Mouse (Mus musculus) 3134 (cell line): ENCODE measurements around the gene Aebp2.

Experiments used
- DNase-seq: peaks from one replicate; pipeline ENCODE4 v3.0.0-alpha.2; 2011; ENCODE audit warnings: low spot score; ENCODE audit not compliant: insufficient read length; ENCODE audit errors: extremely low read depth

The Aebp2 gene

DNA sequence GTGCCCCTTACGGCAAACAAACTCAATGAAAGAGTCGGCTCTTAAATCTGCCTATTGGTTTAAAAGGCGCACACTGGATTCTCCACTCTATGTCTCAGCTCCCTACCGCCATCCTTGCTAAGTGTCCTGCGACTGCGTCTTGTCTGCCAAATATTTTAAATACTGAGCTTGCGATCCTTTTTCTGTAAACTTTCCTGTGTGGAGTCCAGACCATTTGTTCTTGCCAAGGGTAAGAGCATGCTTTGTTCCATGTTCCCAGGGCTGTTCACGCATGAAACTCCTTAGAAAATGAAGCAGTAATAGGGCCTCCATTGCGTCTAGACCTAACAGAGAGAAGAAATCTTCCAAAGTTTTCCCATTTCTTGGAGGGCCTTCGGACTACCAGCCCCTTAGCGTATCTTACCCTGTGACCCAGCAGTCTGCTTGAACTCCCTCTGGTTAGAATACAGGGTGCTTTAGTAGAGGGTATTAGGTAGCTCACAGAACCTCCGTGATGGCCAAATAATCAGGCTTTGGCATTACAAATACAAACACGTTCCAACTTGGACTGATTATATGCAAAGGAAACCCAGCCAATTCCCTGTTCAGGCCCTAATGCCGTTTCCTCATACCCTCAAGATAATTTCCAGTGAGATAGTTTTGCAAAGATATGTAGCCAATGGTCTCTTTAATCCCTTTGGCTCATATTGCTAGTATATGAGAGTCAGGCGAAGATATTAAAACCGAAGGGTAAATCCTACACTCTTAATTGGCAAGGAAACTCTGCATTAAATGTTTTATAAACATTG, 67.3 kb downstream of the Aebp2 start:
- no peak for DNase-seq

DNA sequence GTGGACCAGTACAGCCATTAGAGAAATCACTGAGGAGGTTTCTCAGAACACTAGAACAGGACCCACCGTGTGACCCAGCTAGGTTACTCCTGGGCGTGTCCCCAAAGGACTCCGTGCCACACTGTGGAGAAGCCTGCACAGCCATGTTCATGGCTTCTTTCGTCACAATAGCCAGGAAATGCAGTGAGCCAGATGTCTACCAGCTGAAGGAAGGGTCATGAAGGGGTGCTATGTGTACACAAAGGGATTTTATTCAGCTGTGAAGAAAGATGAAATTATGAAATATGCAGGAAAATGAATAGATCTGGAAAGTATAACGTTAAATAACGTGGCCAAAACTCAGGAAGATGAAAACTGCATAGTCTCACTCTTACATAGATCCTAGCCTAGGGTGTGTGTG, 69.7 kb downstream of the Aebp2 start:
- DNase-seq = no peak

DNA sequence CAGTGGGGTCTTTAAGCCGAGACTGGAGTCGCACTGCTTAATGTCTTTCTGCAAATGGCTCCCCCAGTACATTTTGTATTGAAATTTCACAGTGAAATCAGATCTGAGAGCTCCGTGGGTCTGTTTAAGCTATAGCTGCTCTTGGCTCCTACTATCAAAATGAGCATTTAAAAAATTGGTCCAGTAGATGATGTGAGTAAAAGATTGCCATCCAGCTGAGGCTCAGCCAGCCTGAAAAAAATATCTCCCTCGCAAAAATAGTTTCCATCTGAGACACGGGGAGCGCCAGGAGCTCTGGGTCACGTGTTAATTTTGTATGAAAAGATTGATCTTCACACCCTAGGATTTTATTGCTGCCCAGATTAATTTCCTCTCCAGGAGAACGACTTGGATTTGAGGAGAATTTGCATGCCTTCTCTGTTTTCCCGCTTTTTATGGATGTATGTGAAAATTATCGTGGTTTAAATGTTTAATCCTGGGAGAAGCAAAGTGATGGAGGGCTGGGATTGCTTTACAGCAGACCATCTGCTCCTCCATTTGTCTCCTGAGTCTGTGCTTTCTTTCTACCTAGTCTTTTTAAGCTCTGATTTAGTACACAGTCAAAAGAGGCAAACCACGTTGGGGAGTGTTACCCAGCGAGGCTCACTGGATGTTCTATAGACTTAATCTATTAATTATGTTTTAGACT, 73.9 kb downstream of the Aebp2 start:
- no peak for DNase-seq

DNA sequence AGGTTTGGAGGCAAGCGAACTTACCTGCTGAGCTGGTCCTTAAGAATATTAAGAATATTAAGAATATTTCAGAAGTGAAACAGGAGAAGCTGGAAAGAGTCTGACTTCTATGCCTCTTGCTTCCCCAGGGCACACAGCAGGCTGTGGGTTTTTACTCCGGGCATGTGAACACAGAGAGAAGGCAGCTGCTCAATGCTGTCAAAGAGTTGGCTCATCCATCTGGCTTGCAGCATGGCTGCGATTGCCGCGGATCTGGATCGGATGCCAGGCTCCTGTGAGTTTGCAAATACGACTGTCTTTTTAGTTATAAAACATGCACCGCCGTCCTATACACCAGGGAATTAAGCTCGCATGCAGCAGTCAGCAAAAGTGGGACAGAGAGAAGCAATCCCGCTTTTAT, 75.5 kb downstream of the Aebp2 start:
- DNase-seq = no peak

DNA sequence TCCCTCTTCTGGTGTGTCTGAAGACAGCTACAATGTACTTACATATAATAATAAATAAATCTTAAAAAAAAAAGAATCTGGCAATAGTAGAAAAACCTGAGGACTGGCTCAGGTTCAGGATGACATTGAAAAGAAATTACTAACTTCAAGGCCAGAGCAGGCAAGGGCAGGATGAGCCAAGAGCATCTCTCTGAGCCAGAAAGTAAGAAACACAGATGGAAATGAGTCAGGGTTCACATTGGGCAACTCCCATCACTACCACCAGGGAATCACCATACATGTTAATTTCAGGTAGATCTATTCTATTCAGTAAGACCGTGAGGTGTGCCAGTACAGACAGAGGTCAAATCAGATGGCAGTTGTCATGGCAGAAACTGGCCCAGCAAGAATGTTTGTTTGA, 76.1 kb downstream of the Aebp2 start:
- no peak for DNase-seq

DNA sequence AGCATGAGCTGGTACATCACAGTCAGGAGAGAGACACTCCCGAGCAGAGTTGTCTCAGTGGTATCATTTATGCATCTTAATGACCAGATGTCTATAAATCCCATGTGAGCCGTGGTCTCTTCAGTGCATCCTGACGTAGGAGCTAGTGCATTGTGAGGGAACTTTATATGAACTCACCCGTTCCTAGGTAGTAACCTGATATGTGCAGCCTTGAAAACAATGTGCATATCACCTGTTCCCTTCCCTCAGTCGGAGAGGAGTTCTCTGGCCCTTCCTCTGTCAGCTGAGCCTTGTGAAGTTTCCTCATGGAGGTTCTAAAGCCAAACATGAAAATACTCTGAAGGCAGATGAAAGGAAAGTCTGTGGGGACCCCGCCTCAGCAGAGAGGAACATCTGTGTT, 78.8 kb downstream of the Aebp2 start:
- DNase-seq = no peak

DNA sequence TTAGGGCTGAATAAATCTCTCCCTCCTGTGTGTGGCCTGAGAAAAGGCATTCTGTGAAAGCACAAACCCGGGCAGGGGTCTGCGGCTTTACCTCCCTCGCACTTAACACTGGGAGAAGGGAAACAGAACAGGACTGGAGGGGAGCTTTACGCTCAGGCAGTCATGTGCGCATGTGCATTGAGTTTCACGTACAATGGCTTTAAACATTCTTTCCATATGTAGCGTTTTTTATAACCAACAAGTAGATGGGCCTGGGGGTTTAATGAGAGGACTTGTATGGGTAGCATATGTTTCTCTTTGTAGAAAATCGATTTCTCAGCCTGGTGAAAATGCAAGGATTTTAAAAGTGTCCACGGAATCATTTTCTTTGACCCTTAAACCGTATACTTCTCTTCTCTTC, 82.7 kb downstream of the Aebp2 start:
- no peak for DNase-seq

DNA sequence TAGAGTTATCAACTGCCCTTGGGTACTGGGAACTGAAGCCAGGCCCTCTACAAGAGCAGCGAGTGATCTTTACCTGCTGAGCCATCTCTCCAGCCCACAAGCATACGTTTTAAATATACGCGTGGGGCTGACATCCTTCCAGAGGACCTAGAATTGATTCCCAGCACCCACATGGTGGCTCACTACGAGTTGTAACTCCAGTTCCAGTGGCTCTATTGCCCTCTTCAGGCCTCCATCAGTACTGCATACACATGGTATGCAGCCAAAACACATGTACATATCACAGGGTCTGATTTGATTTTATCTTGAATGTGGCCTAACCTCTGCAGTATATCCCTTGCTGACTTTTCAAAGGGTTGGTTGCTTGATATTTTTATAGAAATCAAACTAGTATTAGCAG, 83.6 kb downstream of the Aebp2 start:
- DNase-seq = no peak

DNA sequence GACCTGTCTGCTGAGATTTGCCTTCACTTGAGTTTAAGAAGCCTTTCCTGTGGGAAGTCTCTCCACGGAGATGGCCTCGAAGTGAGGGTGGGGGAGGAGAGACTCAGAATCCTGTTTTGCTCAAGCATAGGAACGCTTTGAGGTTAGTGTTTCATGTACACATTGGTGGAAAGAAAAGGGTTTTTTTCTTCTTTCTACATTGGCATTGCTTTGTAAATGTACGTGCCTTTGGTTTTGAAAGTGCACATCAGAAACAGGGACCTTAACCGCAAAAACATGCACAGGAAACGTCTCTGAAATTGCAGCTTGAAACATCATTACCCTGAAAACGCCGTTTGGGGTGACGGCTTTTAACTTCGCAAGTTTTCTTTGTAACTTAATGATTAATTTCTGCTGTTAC, 85.6 kb downstream of the Aebp2 start:
- no peak for DNase-seq

DNA sequence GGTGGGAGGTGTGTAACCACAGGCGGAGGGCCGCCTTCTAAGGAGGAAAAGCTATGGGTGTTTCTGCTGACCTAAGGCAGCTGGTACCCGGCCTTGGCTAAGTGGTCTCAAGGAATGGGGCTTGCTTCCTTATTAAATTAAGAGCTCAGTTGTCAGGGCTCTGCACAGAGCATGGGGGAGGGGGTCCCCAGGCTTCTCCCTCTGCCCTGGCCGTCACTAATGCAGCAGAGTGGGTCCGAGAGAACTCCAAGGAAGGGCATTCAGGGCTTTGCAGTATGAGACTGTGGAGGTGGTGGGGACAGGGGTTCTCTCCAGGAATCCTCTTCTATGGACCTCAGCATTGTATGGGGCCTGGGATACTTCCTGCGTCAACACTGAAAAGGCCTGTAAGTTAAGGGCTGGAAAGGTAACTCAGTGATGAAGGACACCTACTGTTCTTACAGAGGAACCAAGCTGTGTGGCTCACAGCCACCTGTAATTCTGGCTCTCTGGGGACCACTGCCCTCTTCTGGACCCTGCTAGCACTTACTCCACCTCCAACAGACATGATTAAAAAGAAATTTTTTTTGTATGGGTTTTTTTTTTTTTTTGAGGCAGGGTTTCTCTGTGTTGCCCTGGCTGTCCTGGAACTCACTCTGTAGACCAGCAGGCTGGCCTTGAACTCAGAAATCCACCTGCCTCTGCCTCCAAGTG, 87.1 kb downstream of the Aebp2 start:
- no peak for DNase-seq

DNA sequence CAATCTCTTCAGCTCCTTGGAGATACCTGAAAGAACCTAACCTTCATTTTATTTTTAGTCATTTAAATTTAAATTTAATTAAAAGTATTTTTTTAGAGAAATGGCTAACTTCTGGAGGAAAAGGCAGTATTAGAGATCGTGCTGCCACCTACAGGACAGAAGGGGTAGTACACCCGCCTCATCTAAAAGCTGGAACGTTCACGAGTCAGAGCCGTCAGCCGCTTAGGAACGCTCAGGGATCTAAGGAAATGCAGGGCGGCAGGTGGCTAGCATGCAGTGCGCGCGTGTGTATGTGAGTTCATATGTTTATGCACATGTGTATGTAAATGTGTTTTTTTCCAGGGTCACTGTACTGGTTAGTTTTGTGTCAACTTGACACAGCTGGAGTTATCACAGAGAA, 90.3 kb downstream of the Aebp2 start:
- DNase-seq = peak; percentile 32

DNA sequence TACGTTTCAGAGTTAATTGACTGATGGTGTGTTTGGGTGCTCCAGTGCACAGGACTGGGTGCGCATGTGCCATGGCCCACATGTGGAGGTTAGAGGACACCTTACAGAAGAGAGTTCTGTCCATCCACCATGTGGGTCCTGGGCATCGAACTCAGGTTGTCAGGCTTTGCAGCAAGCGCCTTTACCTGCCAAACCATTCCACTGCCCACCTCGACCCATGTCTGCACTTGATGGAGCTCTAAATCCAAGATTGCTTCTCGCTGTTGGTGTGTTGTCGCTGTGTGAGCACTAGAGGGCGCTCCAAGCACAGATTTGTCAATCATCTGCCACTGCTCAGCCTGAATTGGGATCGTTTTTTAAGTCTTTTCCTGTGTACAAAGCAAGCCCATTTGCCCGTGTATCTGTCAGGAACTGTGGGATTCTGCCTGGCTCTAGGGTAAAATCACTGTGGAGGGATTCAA, 92.5 kb downstream of the Aebp2 start:
- DNase-seq = peak; percentile 55

DNA sequence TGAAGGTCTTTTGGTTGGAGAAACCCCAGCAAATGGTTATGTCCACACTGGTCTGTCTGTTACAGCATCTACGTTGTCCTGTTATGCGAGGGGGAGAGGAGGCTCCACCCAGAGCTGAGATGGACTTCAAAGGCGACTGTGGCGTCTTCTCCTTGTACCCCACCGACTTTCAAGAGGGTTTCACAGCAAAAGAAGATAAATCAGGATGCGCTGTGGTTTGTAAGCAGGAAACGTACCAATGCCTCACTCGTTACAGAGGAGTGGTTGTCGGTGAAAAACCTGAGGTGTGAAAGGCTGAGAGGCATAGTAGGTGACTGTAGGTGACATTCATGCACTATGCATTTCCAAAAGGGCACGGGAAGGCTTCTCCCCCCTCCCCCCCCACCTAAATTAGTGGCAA, 99.6 kb downstream of the Aebp2 start:
- DNase-seq = no peak
